Mouse (Mus musculus): ENCODE measurements around the gene Gpr55. TPM values are rescaled to one million over a fixed set of nuclear protein-coding genes. Genes with fewer than 3 reads are reported as not detected.
A peak's percentile ranks its signal among the peaks of the same experiment; 100 is the strongest.

The Gpr55 gene
- total RNA-seq, 2 experiments from 2014 or later: 0.10 TPM; not detected in 1

DNA sequence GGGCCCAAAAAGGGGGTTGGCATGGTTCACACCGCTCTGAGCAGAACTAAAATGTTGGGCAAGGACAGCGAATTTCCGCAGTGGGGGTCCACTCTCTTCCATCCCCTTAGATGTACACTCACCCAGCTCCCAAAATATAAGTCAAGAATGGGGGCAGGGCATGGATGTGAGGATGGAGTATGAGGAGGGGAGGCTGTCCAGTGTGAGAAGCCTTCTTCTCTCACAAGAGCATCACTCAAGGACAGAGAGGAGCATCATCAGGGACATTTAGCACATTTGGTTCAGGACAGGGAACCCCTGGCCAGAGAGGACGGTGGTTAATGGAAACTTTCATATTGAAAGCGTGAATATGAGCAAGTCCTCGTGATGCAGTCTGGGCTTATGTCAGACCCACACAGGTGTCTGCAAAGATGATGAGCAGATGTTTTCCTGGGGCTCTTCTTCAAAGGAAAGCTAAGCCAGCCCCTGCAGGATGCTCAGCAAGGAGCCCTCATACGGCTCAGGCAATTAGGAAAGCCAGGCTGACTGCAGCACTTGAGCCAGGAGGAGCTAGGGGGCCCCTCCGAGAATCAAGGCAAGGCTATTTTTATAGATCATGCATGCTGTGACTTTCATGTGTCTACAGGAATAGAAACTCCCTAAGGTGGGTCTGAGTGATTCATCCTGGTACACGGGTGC, 2.7 kb downstream of the Gpr55 start:
- DNase-seq: no peak

DNA sequence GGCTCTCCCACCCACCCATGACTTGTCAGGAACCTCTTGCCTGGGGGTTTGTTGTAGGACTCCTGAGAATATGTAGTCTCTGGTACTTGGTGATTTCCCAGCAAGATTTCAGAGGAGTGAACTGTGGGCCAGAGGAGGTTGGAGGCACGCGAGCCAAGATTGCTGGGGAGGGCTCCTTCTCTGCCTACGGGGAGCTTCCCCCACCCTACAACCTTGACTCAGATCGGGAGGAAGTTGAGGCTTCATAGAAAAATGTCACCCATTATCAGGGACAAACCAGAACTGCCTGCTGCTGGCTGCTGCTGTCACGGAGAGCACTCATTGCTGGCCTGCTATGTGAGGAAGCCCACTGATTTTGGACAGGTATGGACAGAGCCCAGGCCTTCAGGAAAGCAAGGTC, 3.5 kb downstream of the Gpr55 start:
- no peak for DNase-seq

DNA sequence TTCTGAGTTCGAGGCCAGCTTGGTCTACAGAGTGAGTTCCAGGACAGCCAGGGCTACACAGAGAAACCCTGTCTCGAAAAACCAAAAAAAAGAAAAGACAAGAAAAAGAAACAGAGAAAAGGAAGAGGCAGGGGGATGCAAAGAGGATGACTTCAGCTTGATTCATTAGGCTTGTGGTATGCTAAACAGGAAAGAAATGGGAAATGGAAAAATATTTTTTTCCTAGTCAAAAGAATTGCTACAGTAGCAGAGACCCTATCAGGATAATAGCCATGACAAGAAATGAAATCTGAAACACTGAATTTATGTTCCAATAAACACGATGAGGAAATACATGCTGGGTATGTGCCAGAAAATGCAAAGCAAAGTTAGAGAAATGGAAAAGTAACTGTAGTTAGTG, 5.7 kb downstream of the Gpr55 start:
- no peak for DNase-seq

DNA sequence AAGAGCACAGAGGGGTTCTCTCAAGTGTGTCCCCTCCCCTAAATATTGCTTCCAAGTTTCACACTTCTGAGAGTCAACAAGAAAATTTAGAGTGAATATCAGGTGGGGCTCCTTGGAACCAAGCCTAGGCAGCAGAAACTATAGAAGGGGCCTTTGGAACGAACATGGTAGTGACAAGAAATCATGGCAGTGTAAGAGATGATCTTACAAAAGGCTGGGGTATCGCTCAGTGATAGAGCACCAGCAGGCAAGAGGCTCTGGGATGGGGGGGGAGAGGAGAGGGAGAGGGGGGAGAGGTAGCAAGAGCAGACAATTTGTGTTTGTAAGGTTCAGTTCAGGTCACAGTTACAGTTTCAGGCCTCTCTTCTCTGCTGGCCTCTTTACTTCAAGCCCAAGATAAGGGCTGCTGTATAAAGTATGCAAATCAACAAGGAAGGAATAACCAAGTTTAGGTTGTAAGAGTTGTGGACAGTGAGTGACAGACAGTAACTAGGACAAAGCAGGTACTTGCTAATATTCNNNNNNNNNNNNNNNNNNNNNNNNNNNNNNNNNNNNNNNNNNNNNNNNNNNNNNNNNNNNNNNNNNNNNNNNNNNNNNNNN, 11.6 kb downstream of the Gpr55 start:
- DNase-seq: no peak

DNA sequence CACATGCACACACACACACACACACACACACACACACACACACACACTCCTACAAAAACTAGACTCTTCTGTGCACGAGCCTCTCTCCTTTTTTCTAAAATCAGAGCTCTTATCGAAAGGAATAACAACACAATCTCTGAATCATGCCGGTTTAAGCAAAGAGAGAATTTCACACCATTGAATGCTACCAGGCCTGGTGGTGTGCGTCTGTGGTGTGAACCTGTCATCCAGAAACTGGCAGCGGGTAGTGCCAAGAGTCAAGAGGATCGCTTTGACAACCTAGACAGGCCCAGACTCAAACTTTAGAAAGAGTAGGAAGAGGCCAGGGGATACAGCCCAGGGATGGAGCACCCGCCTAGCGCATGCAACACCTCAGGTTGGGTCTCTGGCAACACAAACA, 18.5 kb downstream of the Gpr55 start:
- no peak for DNase-seq

DNA sequence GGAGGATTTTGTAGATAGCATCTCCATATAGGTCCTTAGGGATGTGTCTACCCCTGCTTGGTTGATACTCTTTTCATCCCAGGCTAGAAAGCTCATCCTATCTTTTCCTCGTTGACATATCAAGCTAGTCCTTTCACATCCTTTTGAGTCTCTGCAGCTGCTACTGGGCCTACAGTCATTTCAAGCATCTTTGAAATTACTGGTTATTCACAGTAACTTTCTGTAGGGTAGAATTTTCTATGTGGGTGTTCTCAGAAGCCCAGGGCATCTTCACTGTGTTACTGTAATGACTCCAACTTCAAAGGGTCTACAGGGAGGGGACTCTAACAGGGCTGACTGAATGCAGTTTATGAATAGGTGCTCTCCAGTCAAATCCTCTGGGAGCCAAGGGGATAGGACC, 23.5 kb downstream of the Gpr55 start:
- no peak for DNase-seq

DNA sequence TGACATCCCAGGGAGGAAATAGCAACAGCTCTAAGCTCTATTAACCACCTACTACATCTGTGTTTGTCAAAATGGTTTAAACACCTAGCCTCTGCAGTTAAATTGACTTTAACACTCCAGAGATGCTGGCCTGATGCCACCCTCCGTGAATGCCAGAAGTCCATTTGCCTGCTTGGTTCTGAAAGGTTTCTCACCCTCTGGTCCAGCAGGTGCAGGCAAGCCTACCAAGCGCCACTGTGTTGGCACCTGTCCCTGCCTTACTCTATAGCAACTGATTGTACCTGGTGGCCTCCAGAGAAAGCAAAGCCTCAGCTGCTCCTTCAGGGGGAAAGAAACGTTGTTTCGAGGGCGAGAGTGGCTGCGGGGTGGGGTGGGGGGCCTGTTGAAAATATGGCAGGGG, 24.5 kb downstream of the Gpr55 start:
- no peak for DNase-seq

DNA sequence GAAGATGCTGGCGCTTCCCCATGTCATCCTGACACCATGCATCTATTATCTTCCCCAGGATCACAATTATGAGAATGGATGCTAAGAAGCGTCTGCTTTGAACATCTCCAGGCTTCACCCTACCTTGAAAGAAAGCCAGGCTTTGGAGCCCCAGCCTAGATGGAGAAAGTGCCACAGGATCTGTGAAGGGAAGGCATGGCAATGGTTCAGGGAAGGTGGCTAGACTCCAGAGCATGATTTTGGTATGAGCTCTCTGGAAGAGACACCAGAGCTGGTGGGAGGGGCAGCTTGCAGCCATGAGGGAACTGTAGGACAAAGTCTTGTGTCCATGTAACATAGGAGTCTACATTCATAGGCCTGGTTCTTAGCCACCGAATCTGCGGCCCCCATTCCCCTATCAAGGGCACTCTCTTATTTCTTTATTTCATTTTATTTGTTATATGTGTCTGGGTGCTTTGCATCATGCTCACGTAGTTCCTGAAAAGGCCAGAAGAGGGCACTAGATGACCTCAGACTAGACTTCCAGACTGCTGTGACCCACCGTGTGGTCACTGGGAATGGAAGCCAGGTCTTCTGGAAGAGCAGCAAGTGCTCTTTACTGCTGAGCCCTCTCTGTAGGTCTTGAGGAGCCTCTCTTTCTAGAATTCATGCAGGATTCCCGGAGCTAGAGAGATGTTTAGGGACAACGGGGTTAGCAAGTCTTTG, 25.5 kb downstream of the Gpr55 start:
- DNase-seq: peak; percentile 41 to 80

DNA sequence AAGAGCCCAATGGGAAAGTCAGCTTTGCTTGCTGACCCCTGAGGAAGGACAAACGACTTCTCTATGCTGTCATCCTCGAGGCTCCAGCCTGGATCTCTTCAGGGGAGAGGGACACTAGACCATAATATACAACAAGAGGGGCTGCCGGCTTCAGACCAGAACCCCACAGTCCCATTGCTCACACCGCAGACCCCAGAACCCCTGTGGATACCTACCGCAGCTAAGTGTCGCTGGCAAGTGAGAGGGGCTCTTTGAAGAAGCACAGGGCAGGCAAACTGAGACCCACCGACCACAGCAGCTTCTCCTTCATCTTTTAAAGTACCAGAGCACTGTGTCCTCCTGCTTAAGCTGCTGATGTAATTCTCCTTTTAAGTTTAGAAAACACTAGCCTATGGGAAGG, 26.2 kb downstream of the Gpr55 start:
- DNase-seq: no peak

DNA sequence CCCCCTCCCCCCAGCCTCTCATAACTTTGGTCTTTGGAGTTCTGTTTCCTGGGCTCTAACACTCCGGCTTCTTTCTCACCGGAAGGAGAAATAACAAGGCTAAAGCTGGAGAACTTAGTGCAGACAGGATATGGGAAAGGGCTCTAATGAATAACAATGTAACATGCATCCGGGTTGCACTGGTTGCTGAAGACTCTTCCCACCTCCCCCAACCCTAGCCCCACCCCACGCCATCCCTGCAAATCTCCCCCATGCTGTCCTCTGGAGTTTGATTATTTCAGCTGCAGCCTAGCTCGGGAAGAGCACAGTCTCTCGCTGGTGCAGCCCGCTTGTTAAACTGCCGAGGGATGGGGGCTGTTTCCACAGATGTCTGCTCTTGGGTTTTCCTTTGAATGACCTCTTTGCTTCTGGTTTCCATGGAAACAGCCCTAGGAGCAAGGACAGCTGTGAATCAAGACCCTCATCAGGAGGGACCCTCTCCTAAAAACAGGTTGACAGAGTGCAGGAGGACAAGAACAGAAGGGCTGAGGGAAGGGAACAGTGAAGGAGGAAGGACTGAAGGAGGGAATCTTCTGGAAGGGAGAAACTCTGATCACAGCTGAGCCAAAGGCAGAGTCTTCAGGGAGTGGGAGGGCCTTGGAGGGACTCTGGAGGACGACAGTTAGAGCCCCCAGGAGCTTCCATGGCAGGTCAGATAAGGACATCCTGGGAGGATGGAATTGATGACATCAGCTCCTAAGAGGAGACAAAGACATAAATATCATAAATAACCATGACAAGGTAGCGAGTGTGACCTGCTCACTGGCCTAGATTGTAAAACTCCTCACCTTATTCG, 27.0 kb downstream of the Gpr55 start:
- no peak for DNase-seq

DNA sequence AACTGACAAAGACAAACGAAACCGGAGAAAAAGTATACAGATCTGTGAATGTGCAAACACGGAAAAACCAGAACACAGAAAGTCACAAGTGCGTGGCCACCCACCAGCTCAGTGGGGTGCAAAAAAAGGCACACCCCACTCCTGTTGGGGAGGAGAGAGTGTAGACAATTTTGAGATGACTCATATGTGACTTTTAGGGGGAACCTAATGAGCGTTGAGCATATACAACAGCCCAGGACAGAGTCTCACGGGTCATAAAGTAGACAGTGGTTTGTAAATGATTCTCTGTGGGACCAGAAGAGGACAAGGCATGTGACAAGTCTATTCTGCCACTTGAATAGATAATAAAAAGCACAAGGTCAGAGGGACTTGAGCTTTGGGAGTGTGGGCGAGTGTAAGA, 27.6 kb downstream of the Gpr55 start:
- no peak for DNase-seq

DNA sequence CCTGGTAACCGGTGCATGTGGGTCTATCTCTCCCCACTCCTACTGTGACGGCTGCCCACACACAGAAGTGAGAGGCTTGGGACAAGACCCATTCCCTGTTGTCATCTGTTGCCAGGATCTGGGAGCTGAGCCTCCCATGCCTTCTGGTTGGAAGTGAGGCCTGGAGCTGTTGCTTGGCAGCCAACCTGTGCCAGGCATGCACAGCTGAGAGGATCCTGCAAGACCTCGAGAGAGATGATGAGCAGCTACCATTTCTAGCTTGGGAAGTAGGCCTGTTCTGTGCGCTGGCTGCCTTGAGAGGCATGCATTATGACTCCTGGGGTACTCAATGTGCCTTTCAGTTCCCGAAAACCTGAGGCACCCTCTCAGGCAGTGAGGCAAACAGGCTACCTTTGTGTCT, 29.6 kb downstream of the Gpr55 start:
- no peak for DNase-seq

DNA sequence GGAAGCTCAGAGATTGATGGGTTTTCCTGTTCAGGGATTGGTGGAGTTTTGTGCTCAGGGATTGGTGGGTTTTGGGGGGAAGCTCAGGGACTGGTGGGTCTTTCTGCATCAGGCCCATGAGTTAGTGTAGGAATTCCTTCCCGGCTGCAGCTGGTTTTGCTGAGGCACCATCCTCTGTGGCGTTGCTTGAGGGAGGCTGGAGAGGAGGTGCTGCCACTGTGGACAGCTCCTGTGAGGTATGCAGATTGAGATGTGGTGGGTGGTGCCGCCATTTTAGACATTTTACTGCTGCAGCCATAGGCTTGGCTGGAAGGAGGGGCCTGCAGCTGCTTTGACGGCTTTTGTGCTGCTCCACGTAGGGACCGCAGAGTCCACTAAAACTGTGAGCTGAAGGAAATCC, 31.4 kb downstream of the Gpr55 start:
- no peak for DNase-seq

DNA sequence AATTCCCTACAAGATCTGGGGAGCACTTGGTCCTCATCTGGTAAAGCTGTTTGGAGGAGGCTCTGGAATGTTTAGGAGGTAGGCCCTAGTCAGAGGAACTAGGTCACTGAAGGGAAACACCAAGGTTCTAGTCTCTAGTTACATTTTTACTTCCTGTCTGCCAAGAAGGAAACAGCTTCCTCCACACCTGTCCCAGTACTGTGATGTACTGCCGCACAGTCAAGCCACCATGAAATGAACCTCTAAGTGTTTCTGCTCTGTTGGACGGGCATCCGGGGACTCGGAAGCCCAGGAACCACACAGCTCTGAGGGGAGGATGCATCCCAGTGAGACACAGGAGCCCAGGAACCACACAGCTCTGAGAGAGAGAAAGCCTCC, 32.1 kb downstream of the Gpr55 start:
- DNase-seq: no peak

DNA sequence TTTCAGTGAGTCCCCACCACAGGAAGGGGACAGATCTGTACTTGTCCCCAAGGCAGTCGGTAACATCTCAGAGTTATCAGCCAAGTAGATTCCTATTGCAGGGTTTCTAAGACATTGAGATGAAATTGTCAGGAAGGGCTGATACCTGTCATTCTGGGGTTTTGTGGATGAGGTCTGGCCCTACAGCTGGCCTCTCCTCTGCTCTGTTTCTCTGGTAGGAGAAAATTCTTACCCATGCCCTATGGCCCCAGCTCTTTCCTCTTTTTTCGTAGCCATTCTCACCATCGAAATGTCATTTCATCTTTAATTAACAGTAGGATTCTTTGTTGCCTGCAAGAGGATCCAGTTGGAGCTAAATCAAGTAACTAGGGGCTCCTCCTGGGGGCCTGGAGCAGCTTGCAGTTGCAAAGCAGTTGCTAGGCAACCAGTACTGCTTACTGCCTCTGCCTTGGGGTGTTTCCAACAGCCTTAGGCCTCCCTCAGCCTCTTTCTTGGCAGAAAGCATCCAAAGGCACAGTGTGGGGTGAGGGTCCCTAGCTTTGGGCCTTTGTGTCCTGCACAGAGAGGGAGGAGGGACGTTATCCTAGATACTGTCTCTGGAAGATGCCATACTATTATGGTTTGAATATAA, 32.6 kb downstream of the Gpr55 start, which contains the start of gene 4933407L21Rik:
4933407L21Rik (plus strand) TSS at position 427 of the 631 bp plus-strand sequence.
- no peak for DNase-seq

DNA sequence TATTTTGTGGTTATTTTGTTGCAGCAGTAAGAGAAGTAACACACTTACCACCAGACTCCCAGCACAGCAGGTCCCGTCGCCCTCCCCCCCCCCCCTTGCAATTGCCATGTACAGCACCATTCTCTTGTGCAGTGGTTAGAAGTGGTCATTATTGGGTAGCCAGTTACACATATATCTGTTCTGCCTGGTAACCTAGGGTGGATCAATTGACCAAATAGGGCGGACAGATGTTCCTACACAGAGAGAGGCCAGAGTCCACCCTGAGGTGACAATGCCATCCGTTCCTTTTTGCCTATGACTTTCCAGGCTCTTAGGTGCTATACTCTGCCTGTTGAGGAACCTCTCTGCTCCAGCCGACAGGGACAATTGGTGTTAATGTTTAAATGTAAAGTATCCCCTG, 35.6 kb downstream of the Gpr55 start:
- DNase-seq: no peak

DNA sequence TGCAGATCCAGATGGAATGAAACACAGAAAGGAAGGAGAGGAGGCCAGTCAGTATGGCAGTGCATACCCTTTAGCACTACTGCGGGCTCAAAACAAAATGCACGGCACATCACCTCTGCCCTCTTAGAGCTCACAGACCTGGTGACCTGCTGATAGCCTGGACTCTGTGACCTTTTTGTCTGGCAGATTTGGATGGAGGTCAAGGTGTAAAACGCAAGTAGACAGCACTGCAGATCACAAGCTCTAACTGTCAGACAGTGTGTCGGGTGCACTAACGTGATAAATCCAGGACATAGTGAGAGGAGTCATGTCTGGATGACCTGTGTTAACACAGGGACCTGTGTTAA, 38.0 kb downstream of the Gpr55 start:
- no peak for DNase-seq

DNA sequence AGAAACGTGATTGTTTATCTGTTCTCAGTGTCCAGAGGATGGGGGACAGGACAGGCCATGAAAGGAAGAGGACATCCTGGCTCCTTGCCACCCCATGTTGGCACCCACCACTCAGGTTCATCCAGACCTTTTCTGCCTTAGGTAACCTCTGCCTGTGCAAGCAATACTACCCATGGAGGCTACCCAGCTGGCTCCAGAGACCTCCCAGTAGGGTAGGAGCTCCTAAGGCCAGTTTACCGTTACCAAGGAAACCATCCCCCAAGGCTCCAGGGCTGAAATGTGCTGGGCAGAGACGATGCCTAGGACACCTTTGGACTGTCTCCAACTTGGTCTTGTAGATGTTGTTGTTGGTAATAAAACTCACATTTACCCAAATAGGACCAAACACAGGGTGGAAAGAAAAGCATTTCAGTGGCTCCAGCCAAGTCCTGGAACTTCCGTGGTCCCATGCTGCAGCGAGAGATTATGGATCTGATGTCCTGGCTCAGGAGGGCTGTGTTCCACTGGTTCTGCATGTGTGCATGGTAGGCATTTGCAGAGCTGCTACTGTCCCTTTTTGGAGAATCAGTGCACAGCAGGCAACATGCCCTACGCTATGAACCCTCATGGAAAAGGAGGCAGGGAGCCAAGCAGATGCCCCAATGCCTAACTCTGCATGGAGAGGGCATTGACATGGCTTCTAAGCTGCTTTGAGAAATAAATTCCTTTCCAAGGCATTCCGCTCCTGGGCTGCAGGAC, 38.5 kb downstream of the Gpr55 start:
- DNase-seq: no peak

DNA sequence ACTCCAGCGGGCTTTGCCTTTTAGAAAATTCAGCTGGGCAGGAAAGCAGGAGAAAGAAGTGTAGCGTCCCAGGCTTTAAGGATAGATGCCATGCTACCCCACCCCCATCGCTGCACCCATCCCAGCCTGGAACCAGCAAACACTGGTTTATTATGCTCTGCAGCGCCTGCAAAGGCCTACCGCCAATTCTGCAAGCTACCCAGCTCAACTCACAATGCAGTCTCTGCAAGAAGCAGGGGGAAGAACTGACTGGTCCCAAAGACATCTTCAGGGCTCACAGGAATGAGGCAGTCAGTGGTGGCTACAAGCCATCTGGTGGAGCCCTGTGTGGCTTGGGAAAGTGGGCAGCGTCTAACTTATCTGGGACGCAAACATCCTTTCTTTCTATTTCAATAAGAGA, 39.1 kb downstream of the Gpr55 start:
- no peak for DNase-seq

DNA sequence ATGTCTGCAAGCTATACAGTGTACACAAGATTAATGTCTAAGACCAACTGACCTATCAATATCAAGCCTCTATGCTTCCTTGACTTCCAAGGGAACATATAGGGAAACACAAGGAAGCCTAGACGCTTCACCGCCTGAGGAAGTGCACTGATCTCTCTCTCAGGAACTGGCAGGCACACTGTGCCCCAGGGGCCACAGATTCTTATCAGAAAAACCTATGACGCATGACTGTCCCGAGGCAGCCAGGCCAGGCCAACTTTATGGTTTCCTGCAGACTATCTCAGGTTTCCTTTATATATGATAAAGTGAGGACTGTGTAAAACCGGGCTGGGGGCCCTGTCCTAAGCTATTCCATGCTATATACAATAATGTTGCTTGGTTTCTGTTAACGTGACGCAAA, 41.2 kb downstream of the Gpr55 start:
- DNase-seq: no peak

DNA sequence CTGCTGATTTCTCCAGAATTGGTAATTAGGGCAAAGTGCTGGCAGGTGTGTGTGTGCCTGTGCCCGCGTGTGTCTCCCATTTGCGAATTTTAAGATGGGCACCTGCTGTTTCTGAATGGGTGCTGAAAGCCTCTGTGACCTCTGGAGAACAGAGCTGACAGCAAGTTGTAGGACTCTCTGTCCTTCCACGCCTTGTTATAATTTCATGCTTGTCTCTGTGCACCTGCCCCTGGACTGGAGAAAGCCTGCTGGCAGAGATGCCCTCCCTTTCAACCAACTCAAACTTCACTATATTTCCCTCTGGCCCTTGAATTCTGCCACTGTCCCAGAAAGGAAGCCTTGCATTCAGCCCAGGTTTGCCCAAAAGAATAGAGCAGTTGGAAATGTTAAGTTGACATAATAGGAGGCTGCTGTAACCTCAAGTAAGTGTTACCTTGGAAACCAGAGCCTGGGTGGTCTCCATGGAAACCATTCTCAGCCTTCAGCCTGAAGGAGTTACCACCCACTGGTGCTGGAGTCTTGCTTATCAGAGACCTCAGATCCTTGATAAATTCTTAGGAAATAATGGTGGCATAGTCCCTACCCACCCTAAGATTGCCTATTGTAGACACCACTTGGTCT, 43.9 kb downstream of the Gpr55 start:
- DNase-seq: no peak

All from heart, adult 18-20 months (tissue).